Mouse (Mus musculus): ENCODE measurements around the gene Heg1.

The Heg1 gene

DNA sequence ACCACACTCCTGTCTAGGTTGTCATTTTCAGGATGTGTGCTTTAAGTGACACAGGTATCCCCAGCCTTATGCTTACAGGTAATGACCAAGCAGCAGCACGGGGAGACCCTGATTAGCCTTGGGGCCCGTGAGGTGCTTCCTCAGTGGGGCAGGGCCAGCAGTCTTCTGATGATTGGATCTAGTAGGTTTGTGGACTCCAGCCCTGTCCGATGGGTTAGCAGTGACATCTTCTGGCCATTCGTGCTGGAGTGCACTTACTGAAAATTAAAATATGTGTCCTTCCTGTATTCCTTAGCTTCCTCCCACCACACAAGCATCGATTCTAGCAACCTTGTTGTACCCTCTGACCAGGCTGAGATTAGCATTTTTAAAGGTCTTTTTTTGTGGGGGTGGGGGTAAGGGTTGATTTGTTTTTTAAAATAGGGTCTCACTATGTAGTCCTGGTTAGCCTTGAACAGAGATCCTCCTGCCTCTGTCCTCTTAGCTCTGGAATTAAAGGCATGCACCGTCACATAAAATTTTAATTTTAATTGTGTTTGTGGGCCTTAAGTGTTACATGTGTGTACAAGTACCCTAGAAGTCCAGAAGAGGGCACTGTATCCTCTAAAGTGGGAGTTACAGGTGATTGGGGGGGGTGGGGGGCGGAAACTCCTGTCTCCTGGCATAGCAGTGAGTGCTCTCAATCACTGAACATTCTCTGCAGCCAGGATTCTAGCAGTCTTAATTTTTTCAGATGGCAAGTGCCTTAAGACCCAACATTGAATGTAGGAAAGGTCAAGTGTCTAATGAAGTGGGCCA, 60.7 kb downstream of the Heg1 start:
- DNase-seq (ENCODE audit: low spot score in 2 of 2) = peak in 1 of 2 experiments; percentile 31

DNA sequence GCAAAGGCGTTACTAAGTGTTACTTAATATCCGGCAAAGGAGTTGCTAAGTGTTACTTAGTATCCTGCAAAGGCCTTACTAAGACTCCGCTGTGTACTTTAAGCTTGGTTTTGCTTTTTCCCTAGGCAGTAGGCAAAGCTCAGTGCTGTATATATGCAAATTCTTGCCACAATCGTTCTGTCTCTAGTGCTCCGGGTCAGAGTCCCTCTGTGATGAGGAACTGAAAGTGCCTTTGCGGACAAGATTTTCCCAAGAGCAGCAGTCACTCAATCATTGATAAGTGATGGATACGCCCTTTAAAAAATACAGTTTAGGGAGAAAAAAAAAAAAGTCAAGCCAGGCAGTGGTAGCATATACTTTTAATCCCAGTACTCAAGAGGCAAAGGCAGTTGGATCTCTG, 61.3 kb downstream of the Heg1 start:
- DNase-seq (ENCODE audit: low spot score in 2 of 2) = no peak

GRCm38 (mm10) chr16:33746074-33746676, 62.0 kb downstream of the Heg1 start:
- DNase-seq (ENCODE audit: low spot score in 2 of 2) = no peak

GRCm38 (mm10) chr16:33747346-33747954, 63.3 kb downstream of the Heg1 start:
- no peak for DNase-seq (ENCODE audit: low spot score in 2 of 2)

DNA sequence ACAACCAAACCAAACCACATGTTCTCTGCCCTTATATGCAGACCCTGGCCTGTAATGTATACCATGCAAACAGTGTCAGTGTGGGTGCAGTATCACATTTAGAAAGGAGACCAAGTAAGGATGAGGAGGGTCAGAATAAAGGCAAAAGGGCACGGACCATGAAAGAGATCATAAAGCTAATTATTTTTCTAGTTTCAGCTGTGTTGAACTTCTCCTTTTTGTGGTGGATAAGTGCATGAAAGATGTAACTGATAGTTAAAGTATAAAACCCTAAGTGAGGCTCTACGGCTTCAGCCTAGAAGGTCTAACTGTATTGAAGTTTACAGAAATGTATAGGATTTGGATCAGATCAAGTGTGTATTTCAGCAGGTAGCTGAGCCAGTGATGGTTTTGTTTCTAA, 63.8 kb downstream of the Heg1 start:
- no peak for DNase-seq (ENCODE audit: low spot score in 2 of 2)

DNA sequence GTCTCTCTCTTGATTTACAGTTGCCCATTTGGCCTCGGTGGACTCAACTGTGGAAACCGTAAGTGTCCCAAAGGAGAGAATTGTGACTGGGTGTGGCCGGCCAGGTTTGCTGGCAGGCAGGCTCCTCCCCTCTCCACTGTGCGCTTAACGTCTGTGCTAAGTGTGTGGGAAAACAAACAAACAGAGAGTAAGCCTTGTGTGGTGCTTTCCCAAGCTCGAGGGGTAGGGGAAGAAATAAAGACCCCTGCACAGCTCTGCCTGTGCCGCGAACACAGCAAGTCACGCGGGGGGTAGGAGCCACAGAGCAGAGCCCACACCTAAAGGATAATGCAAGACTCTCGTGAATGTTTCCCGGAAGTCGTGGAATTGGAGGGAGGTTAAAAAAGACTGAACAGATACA, 67.0 kb downstream of the Heg1 start:
- DNase-seq (ENCODE audit: low spot score in 2 of 2) = peak in 1 of 2 experiments; percentile 14

GRCm38 (mm10) chr16:33751590-33751989, 67.4 kb downstream of the Heg1 start:
- peak; percentile 56 to 59 for DNase-seq (ENCODE audit: low spot score in 2 of 2)

GRCm38 (mm10) chr16:33752904-33753578, 68.9 kb downstream of the Heg1 start:
- no peak for DNase-seq (ENCODE audit: low spot score in 2 of 2)

- no peak for DNase-seq (ENCODE audit: low spot score in 2 of 2)
Measured at GRCm38 (mm10) chr16:33755293-33755692, 71.1 kb downstream of the Heg1 start.

- DNase-seq (ENCODE audit: low spot score in 2 of 2) = no peak
Measured at GRCm38 (mm10) chr16:33755961-33756360, 71.8 kb downstream of the Heg1 start.

DNA sequence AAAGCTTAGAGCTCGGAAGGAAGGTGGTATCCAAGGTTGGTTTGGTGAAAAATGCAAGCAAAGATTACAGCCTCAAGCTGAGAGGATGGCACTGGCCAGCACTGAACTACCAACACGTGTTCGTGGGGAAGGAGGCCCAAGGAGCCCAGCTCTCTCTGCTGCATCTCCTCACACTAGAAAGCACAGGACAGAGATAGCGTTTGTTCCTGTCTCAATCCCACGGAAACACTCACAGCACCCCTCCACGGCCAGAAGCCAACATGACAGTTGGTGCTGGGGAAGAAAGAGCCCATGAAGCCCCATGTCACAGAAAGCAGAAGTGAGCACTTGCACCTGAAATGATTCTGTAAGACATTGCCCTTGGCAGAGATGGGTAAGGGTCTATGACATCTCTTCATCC, 72.2 kb downstream of the Heg1 start:
- no peak for DNase-seq (ENCODE audit: low spot score in 2 of 2)

DNA sequence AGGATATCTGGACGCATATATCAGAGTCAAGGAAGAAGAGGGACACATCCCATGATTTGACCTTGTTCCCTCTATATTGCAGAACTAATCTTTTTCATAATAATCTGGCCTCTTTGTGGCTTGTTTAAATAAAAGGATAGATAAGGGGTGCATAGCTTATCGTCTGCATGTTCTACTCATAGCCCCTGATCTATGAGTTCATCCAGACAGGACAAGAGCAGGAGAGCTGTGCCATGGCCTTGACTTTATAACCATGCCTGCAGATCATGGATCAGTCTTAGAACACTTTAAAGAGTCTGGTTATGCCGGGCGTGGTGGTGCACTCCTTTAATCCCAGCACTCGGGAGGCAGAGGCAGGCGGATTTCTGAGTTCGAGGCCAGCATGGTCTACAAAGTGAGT, 75.0 kb downstream of the Heg1 start:
- DNase-seq (ENCODE audit: low spot score in 2 of 2) = no peak

DNA sequence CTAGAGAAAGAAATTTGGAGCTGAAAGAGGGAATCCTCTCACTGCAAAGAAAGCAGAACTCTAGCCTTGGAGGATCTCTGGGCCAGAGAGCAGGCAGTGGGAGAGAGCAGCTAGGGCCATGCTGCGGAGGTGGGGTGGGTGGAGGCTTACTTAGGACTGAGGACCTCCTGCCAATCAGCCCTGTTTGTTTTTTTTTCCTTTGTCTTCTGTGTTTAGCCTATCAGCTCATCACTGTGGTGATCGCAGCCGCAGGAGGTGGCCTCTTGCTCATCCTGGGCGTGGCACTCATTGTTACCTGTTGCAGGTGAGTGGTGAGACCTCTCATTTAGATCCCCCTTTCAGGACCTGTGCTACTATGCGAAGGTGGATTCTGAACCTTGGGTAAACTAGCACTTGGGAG, 76.4 kb downstream of the Heg1 start:
- DNase-seq (ENCODE audit: low spot score in 2 of 2) = no peak

DNA sequence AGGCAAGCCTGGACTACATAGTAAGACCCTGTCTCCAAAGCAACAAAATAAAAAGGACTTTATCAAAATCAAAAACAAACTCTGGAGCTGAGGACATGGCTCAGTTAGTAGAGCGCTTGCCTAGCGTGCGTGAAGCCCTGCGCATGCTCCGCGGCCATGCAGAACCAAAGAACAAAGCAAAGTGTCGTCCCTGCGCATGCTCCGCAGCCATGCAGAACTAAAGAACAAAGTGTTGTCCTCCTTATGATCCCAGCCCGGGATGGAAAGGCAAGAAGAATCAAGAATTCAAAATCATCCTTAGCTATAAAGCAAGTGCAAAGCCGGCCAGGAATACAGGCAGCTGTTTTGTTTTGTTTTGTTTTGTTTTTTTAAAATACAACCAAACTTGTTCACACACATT, 76.8 kb downstream of the Heg1 start:
- DNase-seq (ENCODE audit: low spot score in 2 of 2) = no peak

- DNase-seq (ENCODE audit: low spot score in 2 of 2) = no peak
Measured at GRCm38 (mm10) chr16:33764501-33765193, 80.5 kb downstream of the Heg1 start.

DNA sequence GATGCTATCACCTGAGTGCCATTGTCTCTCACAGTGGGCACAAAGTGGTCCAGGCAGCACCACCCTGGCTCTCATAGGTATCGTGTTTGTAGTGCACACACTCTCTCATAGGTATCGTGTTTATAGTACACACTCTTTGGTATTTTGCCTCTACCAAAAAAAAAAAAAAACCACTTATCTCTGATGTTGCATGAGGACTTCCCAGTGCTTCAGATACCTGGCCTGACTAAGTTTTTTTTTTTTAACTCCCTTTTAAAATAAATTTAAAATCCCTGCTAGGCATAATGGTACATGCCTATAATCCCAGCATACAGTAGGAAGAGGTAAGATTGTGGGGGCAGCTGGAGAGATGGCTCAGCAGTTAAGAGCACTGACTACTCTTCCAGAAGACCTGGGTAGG, 81.3 kb downstream of the Heg1 start:
- DNase-seq (ENCODE audit: low spot score in 2 of 2) = no peak

- no peak for DNase-seq (ENCODE audit: low spot score in 2 of 2)
Measured at GRCm38 (mm10) chr16:33766309-33766708, 82.1 kb downstream of the Heg1 start.

DNA sequence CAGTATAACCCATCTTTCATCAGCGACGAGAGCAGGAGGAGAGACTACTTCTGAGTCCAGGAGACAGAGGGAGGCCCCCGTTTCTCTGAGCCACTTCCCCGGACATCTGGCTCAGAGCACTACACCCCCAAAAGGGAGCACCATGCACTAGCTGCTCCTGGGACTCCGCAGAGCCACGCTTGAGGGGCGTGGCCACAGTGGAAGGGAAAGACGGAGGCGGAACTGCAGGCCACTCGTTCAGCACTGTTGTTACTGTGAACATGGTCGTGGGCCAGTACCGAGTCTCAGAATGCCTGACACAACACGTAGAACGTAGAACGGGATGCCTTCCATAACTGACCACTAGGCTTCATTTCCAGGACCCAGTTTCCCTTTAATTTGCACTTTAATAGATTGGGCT, 82.6 kb downstream of the Heg1 start:
- DNase-seq (ENCODE audit: low spot score in 2 of 2) = no peak

DNA sequence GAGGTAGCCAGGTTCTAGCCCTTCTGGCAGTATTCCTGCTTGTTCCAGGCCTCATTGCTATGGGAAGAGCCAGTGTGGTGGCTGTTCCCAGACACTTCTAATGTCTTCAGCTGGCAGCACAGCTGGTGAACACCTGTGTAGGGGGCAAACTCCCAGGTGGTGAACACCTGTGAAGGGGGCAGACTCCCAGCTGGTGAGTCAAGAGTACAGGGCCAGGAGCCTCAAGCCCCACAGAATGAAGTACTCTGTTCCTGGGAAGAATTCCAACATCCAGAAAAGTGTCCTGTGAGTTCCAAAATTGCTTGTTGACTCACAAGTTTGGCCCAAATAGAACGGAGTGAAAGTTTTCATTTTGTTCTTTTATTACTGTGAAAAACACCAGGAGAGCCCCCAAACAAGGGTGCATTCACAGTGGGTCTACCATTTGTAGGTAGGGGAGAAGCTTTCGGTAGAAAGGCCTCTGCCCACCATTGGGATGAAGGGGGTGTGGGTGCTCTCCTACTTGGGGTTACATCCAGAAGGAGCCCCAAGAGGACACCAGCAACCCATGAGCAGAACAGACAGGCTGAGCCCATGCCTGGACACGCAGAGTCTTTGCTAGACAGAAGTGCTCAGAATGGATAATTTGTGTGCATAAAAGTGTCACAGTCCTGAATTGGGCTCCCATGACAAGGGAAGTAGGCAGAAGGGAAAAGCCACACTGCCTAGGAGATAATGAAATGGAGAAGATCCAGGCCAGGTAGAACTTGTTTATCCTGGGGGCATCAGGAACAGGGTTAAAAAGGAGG, 84.5 kb downstream of the Heg1 start:
- no peak for DNase-seq (ENCODE audit: low spot score in 2 of 2)

DNA sequence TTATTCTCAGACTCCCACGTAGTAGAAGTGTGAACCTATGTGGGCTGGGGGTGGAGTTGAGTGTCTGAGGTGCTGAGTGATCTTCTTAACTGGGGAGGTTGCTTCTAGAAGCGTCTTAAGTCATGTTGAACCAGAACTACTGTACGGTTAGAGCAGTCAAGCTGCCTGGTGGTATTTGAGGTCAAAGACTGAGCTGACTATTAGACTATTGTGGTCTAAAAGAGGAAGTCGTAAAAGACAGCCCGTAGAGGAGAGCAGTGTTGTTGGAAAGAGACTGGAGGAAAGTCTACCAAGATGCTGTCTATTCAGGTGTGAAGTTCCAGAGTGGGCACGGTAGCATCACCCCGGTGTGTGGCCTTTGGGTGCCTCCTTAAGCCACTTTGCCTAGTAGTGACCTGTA, 85.7 kb downstream of the Heg1 start:
- DNase-seq (ENCODE audit: low spot score in 2 of 2) = no peak

DNA sequence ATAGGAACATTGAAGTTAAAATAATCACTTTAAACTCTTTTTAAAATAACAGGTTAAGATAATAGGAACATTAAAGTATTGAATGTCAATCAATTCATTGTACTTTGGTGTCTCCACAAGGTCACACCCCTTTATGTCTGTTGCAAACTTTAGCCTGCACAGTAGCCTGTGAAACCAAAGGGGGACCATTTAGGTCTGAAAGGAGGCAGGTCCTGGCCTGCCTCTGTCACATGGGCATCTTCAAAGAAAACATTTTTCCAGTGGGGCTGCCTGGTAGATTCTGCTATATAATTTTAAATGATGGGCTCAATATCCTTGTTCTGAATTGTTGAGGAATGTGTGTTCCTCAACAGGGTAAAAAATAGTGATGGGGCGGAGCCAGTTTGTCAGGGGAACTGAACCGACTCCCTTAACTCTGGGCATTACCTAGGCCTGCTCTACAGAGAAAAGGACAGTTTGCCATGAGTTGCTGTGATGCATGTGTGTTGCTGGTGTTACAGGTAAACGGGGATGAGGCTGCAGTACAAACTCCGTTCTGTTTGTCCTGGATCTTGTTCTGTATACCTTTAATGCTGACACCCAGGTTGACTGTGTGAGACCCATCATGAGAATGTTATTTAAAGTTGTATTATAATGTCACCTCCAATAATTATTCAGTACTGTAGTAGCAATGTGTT, 86.7 kb downstream of the Heg1 start:
- no peak for DNase-seq (ENCODE audit: low spot score in 2 of 2)

Data from thymus, postnatal 10 days (tissue).